Mouse (Mus musculus): ENCODE results near the gene Gm9837.

Gm9837 gene

GRCm38 (mm10) chr11:53425251-53425650 is 45.0 kb downstream of the Gm9837 start:
- no peak for DNase-seq

GRCm38 (mm10) chr11:53424826-53425225 is 45.5 kb downstream of the Gm9837 start:
- DNase-seq, result no peak

GRCm38 (mm10) chr11:53423036-53423435 is 47.2 kb downstream of the Gm9837 start, which contains the start of gene Leap2:
Leap2 (minus strand) TSS chr11:53423170.
- peak; percentile 38 to 43 for DNase-seq
